Mouse (Mus musculus) embryonic fibroblast, embryonic 13.5 days (primary cell): ENCODE results near the gene Prune2.

Experiments
- CTCF ChIP-seq: IDR thresholded peaks from 2 replicates; pipeline ENCODE4 v1.5.1; 2011; ENCODE audit warnings: mild to moderate bottlenecking, control low read depth, low read length, moderate library complexity, borderline replicate concordance; ENCODE audit not compliant: insufficient read depth
- POLR2A ChIP-seq: IDR thresholded peaks from 2 replicates; pipeline ENCODE4 v1.6.1; 2011; ENCODE audit warnings: low read depth, mild to moderate bottlenecking, control low read depth, low read length, moderate library complexity

DNA sequence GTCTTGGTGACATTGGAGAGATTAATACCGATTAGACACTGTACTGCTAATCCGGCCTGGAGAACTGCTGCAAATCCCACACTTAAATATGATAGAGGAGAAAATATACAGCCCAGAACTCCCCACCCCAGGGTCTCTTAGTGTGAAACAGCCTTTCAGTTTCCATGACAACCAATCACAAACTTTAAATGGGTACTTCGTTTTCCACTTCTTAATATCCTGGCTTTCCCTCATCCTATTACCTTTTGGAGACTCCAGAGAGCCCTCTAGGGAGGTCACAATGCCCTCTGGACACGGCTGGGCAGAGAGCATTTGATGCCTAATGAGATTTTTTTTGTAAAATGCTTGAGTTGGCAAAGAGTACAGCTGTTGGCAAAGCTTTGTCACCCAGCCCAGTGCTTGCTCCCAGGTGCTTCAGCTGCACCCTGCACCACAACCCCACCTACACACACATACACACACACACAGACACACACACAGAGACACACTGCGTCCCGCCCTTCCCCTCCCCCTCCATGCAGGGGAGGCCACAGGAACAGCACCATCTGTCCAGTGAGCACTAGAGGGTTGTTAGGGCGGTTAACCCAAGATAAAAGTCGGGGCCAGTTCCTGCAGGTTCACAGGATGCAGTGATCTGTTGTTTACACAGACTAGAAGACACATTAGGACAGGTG lies 122.9 kb downstream of the Prune2 start:
- TF ChIP-seq CTCF (no peak), POLR2A (no peak)
